Mouse (Mus musculus) right cerebral cortex, postnatal 4 days (tissue): Measurements from ENCODE around the gene Nmur1.
"Not testable (repeated sequence)": the region's sequence is repeated elsewhere in the genome, so short reads cannot be mapped to it uniquely, and the experiment has no call there.

Experiments used
- DNase-seq: peaks from one replicate; pipeline ENCODE4 v3.0.0-alpha.2; 2022

Nmur1 gene

GRCm38 (mm10) chr1:86426128-86426527 lies at the start of gene Nmur1, which contains the start of gene Tex44:
Nmur1 (minus strand) TSS chr1:86426228.
Tex44 (plus strand) TSS chr1:86426329.
- no peak for DNase-seq

- no peak for DNase-seq
Observed at GRCm38 (mm10) chr1:86473109-86473760, 47.2 kb upstream of the Nmur1 start.

- DNase-seq = peak; percentile 37
Observed at GRCm38 (mm10) chr1:86472197-86472952, 46.3 kb upstream of the Nmur1 start.

GRCm38 (mm10) chr1:86471504-86471961 lies 45.5 kb upstream of the Nmur1 start:
- not testable (repeated sequence) for DNase-seq

GRCm38 (mm10) chr1:86470519-86471181 lies 44.6 kb upstream of the Nmur1 start:
- DNase-seq = no peak

- DNase-seq = no peak
Observed at GRCm38 (mm10) chr1:86469876-86470275, 43.8 kb upstream of the Nmur1 start.

GRCm38 (mm10) chr1:86467416-86467815 lies 41.4 kb upstream of the Nmur1 start:
- DNase-seq = no peak

- no peak for DNase-seq
Observed at GRCm38 (mm10) chr1:86464875-86465224, 38.8 kb upstream of the Nmur1 start.

- no peak for DNase-seq
Observed at GRCm38 (mm10) chr1:86464223-86464874, 38.3 kb upstream of the Nmur1 start.

- DNase-seq = no peak
Observed at GRCm38 (mm10) chr1:86459371-86459770, 33.3 kb upstream of the Nmur1 start.

GRCm38 (mm10) chr1:86456892-86457581 lies 31.0 kb upstream of the Nmur1 start:
- no peak for DNase-seq

GRCm38 (mm10) chr1:86452713-86453112 lies 26.7 kb upstream of the Nmur1 start:
- no peak for DNase-seq

GRCm38 (mm10) chr1:86449966-86450365 lies 23.9 kb upstream of the Nmur1 start:
- no peak for DNase-seq

GRCm38 (mm10) chr1:86448272-86448671 lies 22.2 kb upstream of the Nmur1 start:
- no peak for DNase-seq

- DNase-seq = no peak
Observed at GRCm38 (mm10) chr1:86447596-86448171, 21.7 kb upstream of the Nmur1 start.

GRCm38 (mm10) chr1:86443386-86444172 lies 17.6 kb upstream of the Nmur1 start:
- DNase-seq = no peak

GRCm38 (mm10) chr1:86442832-86443231 lies 16.8 kb upstream of the Nmur1 start:
- no peak for DNase-seq

GRCm38 (mm10) chr1:86441980-86442831 lies 16.2 kb upstream of the Nmur1 start:
- DNase-seq = peak; percentile 83

GRCm38 (mm10) chr1:86441724-86441979 lies 15.6 kb upstream of the Nmur1 start:
- DNase-seq = no peak

GRCm38 (mm10) chr1:86440887-86441723 lies 15.1 kb upstream of the Nmur1 start:
- DNase-seq = peak; percentile 76
